Mouse (Mus musculus) lung, adult 2 months (tissue): Measurements from ENCODE around the gene Trh.

Experiments used
- CTCF ChIP-seq: fragments of 200-500 bp; IDR thresholded peaks from 2 replicates; pipeline ENCODE4 v1.5.1; 2011; ENCODE audit warnings: mild to moderate bottlenecking, low read length, control low read depth; ENCODE audit not compliant: insufficient read depth
- POLR2A ChIP-seq: fragments of 200-500 bp; IDR thresholded peaks from 2 replicates; pipeline ENCODE4 v1.6.1; 2011; ENCODE audit warnings: low read depth, mild to moderate bottlenecking, control low read depth, low read length, borderline replicate concordance; ENCODE audit errors: extremely low read depth

DNA sequence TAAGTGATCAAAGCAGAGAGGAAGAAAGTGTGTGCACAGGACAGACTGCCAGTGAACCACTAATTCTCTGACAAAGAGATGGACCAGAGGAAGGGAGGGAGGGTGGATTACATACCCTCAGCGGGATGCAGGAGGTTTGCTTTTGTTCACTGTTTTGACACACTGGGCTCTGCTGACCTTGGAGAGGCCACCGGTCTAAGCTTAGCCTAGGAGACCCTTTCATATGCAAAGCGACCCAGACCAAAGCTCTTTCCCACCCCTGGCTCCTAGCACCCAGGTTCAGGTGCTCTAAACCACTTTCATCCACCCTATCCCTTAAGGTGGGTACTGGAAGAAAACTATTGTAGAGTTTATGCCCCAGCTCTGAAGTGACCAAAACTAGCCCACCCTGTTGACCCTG is 1.9 kb upstream of the Trh start:
- no peak for TF ChIP-seq CTCF
- TF ChIP-seq POLR2A = no peak
